Mouse (Mus musculus) kidney, adult 2 months (tissue): ENCODE measurements around the gene Zpr1.

ENCODE experiments used
- CTCF ChIP-seq: fragments of 200-500 bp; conservative IDR thresholded peaks from 2 replicates; pipeline ENCODE4 v1.5.1; 2011; ENCODE audit warnings: low read depth, mild to moderate bottlenecking, control low read depth, low read length, moderate library complexity, mixed read lengths; ENCODE audit not compliant: insufficient read depth, insufficient read length
- POLR2A ChIP-seq: fragments of 200-500 bp; IDR thresholded peaks from one replicate; pipeline ENCODE4 v1.6.1; 2011; ENCODE audit warnings: low read depth, low read length, control low read depth

DNA sequence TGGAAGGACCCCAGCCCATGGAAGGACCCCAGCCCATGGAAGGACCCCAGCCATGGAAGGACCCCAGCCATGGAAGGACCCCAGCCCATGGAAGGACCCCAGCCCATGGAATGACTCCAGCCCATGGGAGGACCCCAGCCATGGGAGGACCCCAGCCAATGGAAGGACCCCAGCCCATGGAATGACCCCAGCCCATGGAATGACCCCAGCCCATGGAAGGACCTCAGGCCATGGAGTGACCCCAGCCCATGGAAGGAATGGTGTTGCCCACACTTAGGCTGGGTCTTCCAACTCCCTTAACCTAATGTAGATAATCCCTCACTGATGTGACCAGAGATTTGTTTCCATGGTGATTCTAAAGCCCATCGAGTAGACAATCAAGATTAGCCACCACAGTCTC lies 58.4 kb downstream of the Zpr1 start:
- TF ChIP-seq POLR2A, result no peak
- no peak for TF ChIP-seq CTCF
